Mouse (Mus musculus): ENCODE measurements around the gene Ndufs3. TPM values are rescaled to one million over a fixed set of nuclear protein-coding genes. Genes with fewer than 3 reads are reported as not detected.
"Not testable (repeated sequence)": the region's sequence is repeated elsewhere in the genome, so short reads cannot be mapped to it uniquely, and the experiment has no call there.

The Ndufs3 gene
- total RNA-seq, 2 experiments from 2014 or later: 329 to 331 TPM

- DNase-seq (ENCODE audit: low spot score in 2 of 2): no peak
These were observed 6.2 kb upstream of the Ndufs3 start for GRCm38 (mm10) chr2:90910861-90911260.

- no peak for DNase-seq (ENCODE audit: low spot score in 2 of 2)
These were observed 2.1 kb upstream of the Ndufs3 start for GRCm38 (mm10) chr2:90906721-90907120.

GRCm38 (mm10) chr2:90904856-90905224 is 213 bp upstream of the Ndufs3 start:
- no peak for DNase-seq (ENCODE audit: low spot score in 2 of 2)

- no peak for DNase-seq (ENCODE audit: low spot score in 2 of 2)
These were observed 1.2 kb downstream of the Ndufs3 start for GRCm38 (mm10) chr2:90903398-90903797.

GRCm38 (mm10) chr2:90894299-90894677 is 10.3 kb downstream of the Ndufs3 start:
- DNase-seq (ENCODE audit: low spot score in 2 of 2): not testable (repeated sequence)

- no peak for DNase-seq (ENCODE audit: low spot score in 2 of 2)
These were observed 10.8 kb downstream of the Ndufs3 start for GRCm38 (mm10) chr2:90893673-90894298.

- DNase-seq (ENCODE audit: low spot score in 2 of 2): peak; percentile 22 to 50
These were observed 14.8 kb downstream of the Ndufs3 start for GRCm38 (mm10) chr2:90889550-90890548.

GRCm38 (mm10) chr2:90887627-90888026 is 17.0 kb downstream of the Ndufs3 start:
- no peak for DNase-seq (ENCODE audit: low spot score in 2 of 2)

- no peak for DNase-seq (ENCODE audit: low spot score in 2 of 2)
These were observed 18.2 kb downstream of the Ndufs3 start for GRCm38 (mm10) chr2:90886436-90886835.

- DNase-seq (ENCODE audit: low spot score in 2 of 2): no peak
These were observed 19.2 kb downstream of the Ndufs3 start, which contains the start of gene C1qtnf4 for GRCm38 (mm10) chr2:90885218-90886041. Gene C1qtnf4, plus strand, starts transcription at chr2:90885860.

- no peak for DNase-seq (ENCODE audit: low spot score in 2 of 2)
These were observed 22.8 kb downstream of the Ndufs3 start for GRCm38 (mm10) chr2:90881824-90882223.

- no peak for DNase-seq (ENCODE audit: low spot score in 2 of 2)
These were observed 24.4 kb downstream of the Ndufs3 start for GRCm38 (mm10) chr2:90880144-90880785.

- DNase-seq (ENCODE audit: low spot score in 2 of 2): no peak
These were observed 25.2 kb downstream of the Ndufs3 start for GRCm38 (mm10) chr2:90879419-90879818.

- DNase-seq (ENCODE audit: low spot score in 2 of 2): no peak
These were observed 26.9 kb downstream of the Ndufs3 start for GRCm38 (mm10) chr2:90877584-90878259.

GRCm38 (mm10) chr2:90875239-90875638 is 29.4 kb downstream of the Ndufs3 start:
- DNase-seq (ENCODE audit: low spot score in 2 of 2): no peak

GRCm38 (mm10) chr2:90874025-90874424 is 30.6 kb downstream of the Ndufs3 start:
- DNase-seq (ENCODE audit: low spot score in 2 of 2): no peak

GRCm38 (mm10) chr2:90871180-90871961 is 33.3 kb downstream of the Ndufs3 start:
- peak in 1 of 2 experiments; percentile 28 for DNase-seq (ENCODE audit: low spot score in 2 of 2)

GRCm38 (mm10) chr2:90870136-90870601 is 34.5 kb downstream of the Ndufs3 start:
- no peak for DNase-seq (ENCODE audit: low spot score in 2 of 2)

- DNase-seq (ENCODE audit: low spot score in 2 of 2): peak; percentile 66 to 81
These were observed 38.1 kb downstream of the Ndufs3 start for GRCm38 (mm10) chr2:90866524-90866923.

All from gastrocnemius, postnatal 4 days (tissue).